ENCODE assay signal across 8 mouse cellular contexts in the genomic region with DNA sequence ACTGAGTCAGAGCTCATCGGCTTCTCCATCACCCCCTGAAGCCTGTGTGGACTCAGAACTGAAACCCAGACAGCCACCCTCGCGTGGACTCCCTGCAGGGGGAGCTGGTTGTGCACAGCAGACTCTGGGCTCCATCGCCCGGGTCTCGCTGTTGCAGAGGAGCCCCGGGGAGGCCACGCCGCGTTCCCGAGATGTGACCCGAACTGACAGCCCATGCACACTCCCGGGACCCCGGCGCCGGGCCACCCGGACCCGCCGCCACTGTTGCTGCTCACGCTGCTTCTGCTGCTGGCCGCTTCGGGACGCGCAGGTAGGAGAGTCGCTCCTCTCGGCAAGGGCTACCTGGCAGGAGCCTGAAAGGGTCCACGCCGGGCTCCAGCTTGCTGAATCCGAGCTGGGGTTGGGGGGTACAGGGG. TPM values are rescaled to one million over a fixed set of nuclear protein-coding genes. Genes with fewer than 3 reads are reported as not detected.
DNase-seq lines count a peak whose midpoint lies in the region; ATAC-seq and TF ChIP-seq lines count a peak whose summit lies in the region.

A gene (plus strand): TSS at position 150 of the 416 bp plus-strand sequence.

- peak; percentile 59 for DNase-seq in ovary, postnatal 36 days (ENCODE audit: low spot score)
- no peak for DNase-seq in ovary, adult 18-20 months (ENCODE audit: low spot score)
- peak; percentile 52 for DNase-seq in embryo, embryonic 9.5 days (ENCODE audit: extremely low spot score)
- peak; percentile 26 to 49 for DNase-seq in heart, adult 18-20 months
- peak; percentile 29 for DNase-seq in kidney, adult 9 months
- DNase-seq in liver = peak; percentile 57
- DNase-seq in stomach, postnatal 0 days (ENCODE audit: low spot score) = peak; percentile 72

- H3K9ac ChIP-seq in stomach, postnatal 0 days (ENCODE audit: low read length) = peak within 1 kb of the TSS; percentile 59

- H3K4me2 ChIP-seq in stomach, postnatal 0 days (replicated peaks; ENCODE audit: low read depth) = peak within 1 kb of the TSS; percentile 95

- no peak within 1 kb of the TSS for H3K27ac ChIP-seq in stomach, postnatal 0 days (replicated peaks)

- H3K9me3 ChIP-seq in stomach, postnatal 0 days (ENCODE audit: control insufficient read depth, low read length) = no peaks in the 10 kb centered on the region

- H3K27me3 ChIP-seq in stomach, postnatal 0 days (ENCODE audit: control insufficient read depth, insufficient read depth, low read length) = no peaks in the 10 kb centered on the region

- 0 out of 2 replicates have a peak, but pooled peaks cover 2% of the 10 kb centered on the region for H3K4me1 ChIP-seq in stomach, postnatal 0 days (replicated peaks; ENCODE audit: control insufficient read depth, insufficient read depth)

- ATAC-seq in monocyte, adult 5-6 weeks (replicated peaks; ENCODE audit: insufficient number of reproducible peaks, low FRiP score, low TSS enrichment, poor library complexity, severe bottlenecking) = 0 out of 2 replicates have a peak, but pooled peaks have one; percentile 27
- 0 out of 2 replicates have a peak, but pooled peaks have one; percentile 67 for ATAC-seq in stomach, postnatal 0 days (ENCODE audit: low FRiP score, low TSS enrichment)

- H3K36me3 ChIP-seq in stomach, postnatal 0 days (ENCODE audit: control insufficient read depth, insufficient read depth, low read length) = no peaks in the 10 kb centered on the region

- H3K4me3 ChIP-seq in stomach, postnatal 0 days (ENCODE audit: low read depth, low read length) = peak within 1 kb of the TSS; percentile 52

- TF ChIP-seq CTCF in stomach, postnatal 0 days (IDR thresholded peaks at IDR 0.05; ENCODE audit: low read depth) = peak; percentile 78

- no peak for TF ChIP-seq EP300 in stomach, postnatal 0 days (optimal IDR thresholded peaks at IDR 0.05)

- 1% methylated on average over 29 of the region's 29 CpGs for WGBS in stomach, postnatal 0 days

RNA-seq across cellular contexts. Expression of the gene that starts here (rescaled TPM):
- total RNA-seq in heart, adult 18-20 months (2021) = under 1 TPM in 1 of 2 experiments, not detected in 1; 0.12 TPM
- 0.49 to 1.3 TPM in 2 of 3 replicates, not detected in the other for total RNA-seq in monocyte, adult 5-6 weeks (2017)
- polyA plus RNA-seq in stomach, postnatal 0 days (2015; fragmentation: Nextera tagmentation; extraction: Ambion mirVana) = 0.33 and 0.36 TPM in 2 replicates

Comparison
In these comparisons a context has a peak if more than half of its experiments do, and no peak if none do; other contexts are left out.
1. Peak in DNase-seq in heart, adult 18-20 months; RNA of the gene not detected or under 1 TPM.
2. Peak in DNase-seq, ATAC-seq, H3K4me3 ChIP-seq, H3K9ac ChIP-seq and H3K4me2 ChIP-seq in stomach, postnatal 0 days; RNA of the gene not detected or under 1 TPM.